Mouse (Mus musculus) ovary, postnatal 14 days (tissue): Measurements from ENCODE around the gene Stk39.

ENCODE experiments used
- DNase-seq: peaks from one replicate; pipeline ENCODE4 v3.0.0; 2022; ENCODE audit warnings: low spot score

The Stk39 gene

GRCm38 (mm10) chr2:68232929-68233328 is 239.1 kb downstream of the Stk39 start:
- DNase-seq, result no peak

GRCm38 (mm10) chr2:68229872-68230271 is 242.2 kb downstream of the Stk39 start:
- no peak for DNase-seq

GRCm38 (mm10) chr2:68229081-68229480 is 243.0 kb downstream of the Stk39 start:
- no peak for DNase-seq

- DNase-seq, result peak; percentile 9
Observed at GRCm38 (mm10) chr2:68222227-68222873, 249.7 kb downstream of the Stk39 start.

GRCm38 (mm10) chr2:68221226-68221625 is 250.8 kb downstream of the Stk39 start:
- DNase-seq, result no peak

GRCm38 (mm10) chr2:68219823-68220222 is 252.2 kb downstream of the Stk39 start:
- DNase-seq, result no peak

GRCm38 (mm10) chr2:68215176-68215575 is 256.9 kb downstream of the Stk39 start:
- no peak for DNase-seq

- no peak for DNase-seq
Observed at GRCm38 (mm10) chr2:68214400-68214799, 257.7 kb downstream of the Stk39 start.

- no peak for DNase-seq
Observed at GRCm38 (mm10) chr2:68211443-68211842, 260.6 kb downstream of the Stk39 start.

- no peak for DNase-seq
Observed at GRCm38 (mm10) chr2:68196245-68196644, 275.8 kb downstream of the Stk39 start.

GRCm38 (mm10) chr2:68194444-68194843 is 277.6 kb downstream of the Stk39 start:
- DNase-seq, result no peak

- no peak for DNase-seq
Observed at GRCm38 (mm10) chr2:68193465-68193837, 278.6 kb downstream of the Stk39 start.

- no peak for DNase-seq
Observed at GRCm38 (mm10) chr2:68192605-68193464, 279.2 kb downstream of the Stk39 start.

GRCm38 (mm10) chr2:68176425-68176824 is 295.6 kb downstream of the Stk39 start:
- DNase-seq, result no peak

- no peak for DNase-seq
Observed at GRCm38 (mm10) chr2:68171306-68171705, 300.8 kb downstream of the Stk39 start.

GRCm38 (mm10) chr2:68162012-68162411 is 310.1 kb downstream of the Stk39 start:
- no peak for DNase-seq

- DNase-seq, result no peak
Observed at GRCm38 (mm10) chr2:68160566-68160965, 311.5 kb downstream of the Stk39 start.
